Mouse (Mus musculus): ENCODE results near the gene Gm38392. TPM values are rescaled to one million over a fixed set of nuclear protein-coding genes. Genes with fewer than 3 reads are reported as not detected.
A peak's percentile ranks its signal among the peaks of the same experiment; 100 is the strongest.

Gene Gm38392
- polyA plus RNA-seq, 1 experiment, result 0.49 TPM

DNA sequence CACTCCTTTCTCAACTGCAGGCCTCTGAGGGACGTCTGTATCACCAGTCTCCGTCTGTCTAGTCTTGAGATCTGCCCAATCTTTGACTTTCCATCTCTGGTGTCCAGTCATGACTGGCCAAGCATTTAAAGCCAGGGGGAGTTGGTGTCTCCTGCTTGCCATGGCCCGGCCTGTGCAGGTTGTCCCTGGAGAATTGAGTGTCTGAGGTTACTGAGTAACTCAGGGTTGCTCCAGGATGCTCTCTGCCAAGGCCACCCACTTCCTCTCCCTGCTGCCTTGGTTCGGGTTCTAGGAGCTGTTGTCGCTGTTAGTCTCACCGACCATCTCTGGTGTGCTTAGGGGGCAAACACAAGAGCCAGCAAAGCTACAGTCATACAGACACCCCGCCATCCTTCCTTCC lies 30.6 kb downstream of the Gm38392 start:
- DNase-seq, result no peak
- Histone ChIP-seq H3K4me3 (replicated peaks; ENCODE audit: extremely low read depth, low read depth, low read length) (no peak overlapping the region), H3K4me1 (ENCODE audit: control insufficient read depth, insufficient read depth, low read length) (peaks cover 3% of the 10 kb centered on the region)
- TF ChIP-seq POLR2A (IDR thresholded peaks at IDR 0.05; ENCODE audit: borderline replicate concordance, extremely low read depth, low read depth, low read length) (no peak), CTCF (IDR thresholded peaks at IDR 0.05; ENCODE audit: insufficient read depth, low read length) (no peak)
- 43% methylated on average over 7 of the region's 7 CpGs for WGBS

DNA sequence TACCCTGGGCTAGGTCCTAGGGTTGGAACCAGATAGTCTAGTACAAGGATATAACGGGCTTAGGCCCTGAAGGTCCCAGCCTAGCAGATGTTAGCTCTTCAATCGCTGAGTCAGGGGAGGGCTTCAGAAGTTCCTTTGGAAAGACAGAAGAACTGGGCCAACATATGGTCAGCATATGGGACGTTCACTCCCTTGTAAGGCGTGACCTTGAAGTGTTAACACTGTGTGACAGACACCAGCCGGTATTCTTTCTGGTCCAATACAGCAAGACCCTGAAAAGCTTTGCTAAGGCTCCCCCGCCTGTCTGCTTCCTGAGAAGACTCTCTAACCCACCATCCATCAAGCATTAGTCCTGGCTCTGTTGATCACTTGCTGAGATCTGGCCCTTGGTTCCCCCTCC lies 31.1 kb downstream of the Gm38392 start:
- Histone ChIP-seq H3K4me1 (ENCODE audit: control insufficient read depth, insufficient read depth, low read length) (peaks cover 3% of the 10 kb centered on the region), H3K4me3 (replicated peaks; ENCODE audit: extremely low read depth, low read depth, low read length) (no peak overlapping the region)
- no peak for DNase-seq
- no peak for TF ChIP-seq POLR2A (IDR thresholded peaks at IDR 0.05; ENCODE audit: borderline replicate concordance, extremely low read depth, low read depth, low read length)
- TF ChIP-seq CTCF (IDR thresholded peaks at IDR 0.05; ENCODE audit: insufficient read depth, low read length), result no peak
- WGBS, result 56% methylated on average over 6 of the region's 6 CpGs

DNA sequence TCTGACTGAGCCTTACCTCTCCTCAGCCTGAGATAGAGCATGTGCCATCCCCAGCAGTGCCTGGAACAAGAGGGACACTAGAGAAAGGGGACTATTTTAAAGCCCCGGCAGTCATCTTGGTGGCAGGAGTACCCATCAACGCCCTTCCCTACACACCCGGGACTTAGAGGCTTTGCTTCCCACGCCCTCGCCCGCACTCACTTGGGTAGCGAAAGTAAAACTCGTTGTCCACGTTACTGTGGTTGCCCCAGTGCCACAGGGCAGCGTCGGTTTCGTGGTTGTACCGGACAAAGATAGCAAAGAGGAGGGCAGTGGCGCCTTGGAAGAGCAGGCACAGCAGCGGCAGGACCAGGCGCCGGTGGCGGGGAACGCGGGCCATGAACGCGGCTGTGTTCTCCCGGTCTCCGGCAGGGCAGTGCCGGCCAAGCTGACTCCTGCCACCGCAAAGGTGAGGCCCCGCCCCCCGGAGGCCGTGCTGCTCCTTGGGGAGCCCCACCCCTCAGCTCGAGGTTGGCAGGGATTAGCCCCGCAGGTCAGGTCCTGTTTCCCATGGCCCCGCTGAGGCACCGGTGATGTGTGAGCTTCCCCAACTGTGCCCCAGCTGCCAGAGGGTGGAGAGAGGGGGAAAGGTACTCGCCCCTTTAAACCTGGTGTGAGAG lies 32.6 kb downstream of the Gm38392 start, which contains the start of gene Rhbg:
TSS of gene Rhbg (minus strand) at position 442 of the 659 bp plus-strand sequence.
- TF ChIP-seq CTCF (IDR thresholded peaks at IDR 0.05; ENCODE audit: insufficient read depth, low read length) (no peak), POLR2A (IDR thresholded peaks at IDR 0.05; ENCODE audit: borderline replicate concordance, extremely low read depth, low read depth, low read length) (no peak)
- WGBS, result 2% methylated on average over 34 of the region's 34 CpGs
- DNase-seq, result peak; percentile 75
- Histone ChIP-seq H3K4me1 (ENCODE audit: control insufficient read depth, insufficient read depth, low read length) (peaks cover 3% of the 10 kb centered on the region), H3K4me3 (replicated peaks; ENCODE audit: extremely low read depth, low read depth, low read length) (peak within 1 kb of the TSS; percentile 67)

DNA sequence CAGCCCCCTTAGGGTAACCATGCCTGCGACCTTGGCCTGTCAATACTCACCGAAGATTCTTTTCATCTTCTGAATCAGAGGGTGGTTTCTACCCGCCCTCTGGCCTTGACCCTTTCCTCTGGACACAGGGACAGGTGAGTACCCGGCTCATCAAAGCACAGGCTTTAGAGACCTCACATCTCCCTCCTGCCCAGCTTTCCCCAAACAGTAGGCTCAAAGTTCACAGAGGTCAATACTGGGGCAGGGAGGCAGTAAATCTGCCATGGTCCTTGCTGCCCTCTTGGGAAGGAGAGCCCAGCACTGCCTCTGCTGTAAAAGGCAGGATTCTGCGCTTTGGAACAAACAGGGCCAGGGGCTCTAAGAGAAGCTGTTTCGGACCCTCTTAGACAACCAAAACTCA lies 34.3 kb downstream of the Gm38392 start:
- DNase-seq, result no peak
- Histone ChIP-seq H3K4me1 (ENCODE audit: control insufficient read depth, insufficient read depth, low read length) (peaks cover 3% of the 10 kb centered on the region), H3K4me3 (replicated peaks; ENCODE audit: extremely low read depth, low read depth, low read length) (no peak overlapping the region)
- TF ChIP-seq POLR2A (IDR thresholded peaks at IDR 0.05; ENCODE audit: borderline replicate concordance, extremely low read depth, low read depth, low read length) (no peak), CTCF (IDR thresholded peaks at IDR 0.05; ENCODE audit: insufficient read depth, low read length) (no peak)
- WGBS, result 79% methylated on average over 6 of the region's 6 CpGs

DNA sequence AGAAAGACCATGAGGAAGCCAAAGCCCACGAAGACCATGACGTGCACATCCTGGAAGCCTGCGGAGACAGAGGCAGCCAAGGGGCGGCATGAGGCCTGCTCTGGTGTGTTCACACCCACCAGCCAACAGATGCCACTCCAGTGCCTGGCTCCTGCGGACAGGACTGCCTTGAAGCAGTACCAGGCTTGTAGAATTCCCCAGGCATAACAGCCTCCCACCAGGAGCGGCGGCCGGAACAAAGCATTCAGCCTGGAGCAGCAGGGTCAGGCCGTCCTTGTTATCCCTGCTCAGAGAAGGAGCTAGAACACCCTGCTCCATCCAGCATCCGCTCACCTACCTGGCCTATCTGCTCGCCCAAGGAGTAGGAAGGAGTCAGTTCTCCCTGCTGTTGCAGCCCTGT lies 38.6 kb downstream of the Gm38392 start:
- no peak for TF ChIP-seq POLR2A (IDR thresholded peaks at IDR 0.05; ENCODE audit: borderline replicate concordance, extremely low read depth, low read depth, low read length)
- no peak for TF ChIP-seq CTCF (IDR thresholded peaks at IDR 0.05; ENCODE audit: insufficient read depth, low read length)
- WGBS, result 81% methylated on average over 11 of the region's 11 CpGs
- Histone ChIP-seq H3K4me3 (replicated peaks; ENCODE audit: extremely low read depth, low read depth, low read length) (no peak overlapping the region), H3K4me1 (ENCODE audit: control insufficient read depth, insufficient read depth, low read length) (no peaks in the 10 kb centered on the region)
- no peak for DNase-seq

DNA sequence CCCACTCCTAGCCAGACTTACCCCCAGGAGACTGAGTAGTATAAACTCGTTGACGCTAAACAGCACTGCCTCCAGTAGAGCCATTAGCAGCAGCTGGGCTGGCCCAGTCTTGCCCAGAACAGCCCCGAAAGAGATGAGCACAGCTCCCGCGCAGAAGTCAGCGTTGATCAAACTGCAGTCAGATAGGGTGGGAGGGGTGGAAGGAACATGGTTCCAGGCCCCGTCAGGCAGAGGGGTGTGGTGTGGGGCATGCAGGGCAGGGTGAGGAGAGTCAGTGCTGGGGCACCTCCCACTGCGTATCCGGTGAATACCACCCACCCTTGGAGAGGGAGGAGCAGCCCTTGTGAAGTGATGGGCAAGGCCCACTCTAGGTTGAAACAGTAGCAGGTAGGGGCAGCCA lies 39.3 kb downstream of the Gm38392 start:
- DNase-seq, result no peak
- no peak for TF ChIP-seq CTCF (IDR thresholded peaks at IDR 0.05; ENCODE audit: insufficient read depth, low read length)
- TF ChIP-seq POLR2A (IDR thresholded peaks at IDR 0.05; ENCODE audit: borderline replicate concordance, extremely low read depth, low read depth, low read length), result no peak
- 60% methylated on average over 9 of the region's 9 CpGs for WGBS
- Histone ChIP-seq H3K4me3 (replicated peaks; ENCODE audit: extremely low read depth, low read depth, low read length) (no peak overlapping the region), H3K4me1 (ENCODE audit: control insufficient read depth, insufficient read depth, low read length) (no peaks in the 10 kb centered on the region)

DNA sequence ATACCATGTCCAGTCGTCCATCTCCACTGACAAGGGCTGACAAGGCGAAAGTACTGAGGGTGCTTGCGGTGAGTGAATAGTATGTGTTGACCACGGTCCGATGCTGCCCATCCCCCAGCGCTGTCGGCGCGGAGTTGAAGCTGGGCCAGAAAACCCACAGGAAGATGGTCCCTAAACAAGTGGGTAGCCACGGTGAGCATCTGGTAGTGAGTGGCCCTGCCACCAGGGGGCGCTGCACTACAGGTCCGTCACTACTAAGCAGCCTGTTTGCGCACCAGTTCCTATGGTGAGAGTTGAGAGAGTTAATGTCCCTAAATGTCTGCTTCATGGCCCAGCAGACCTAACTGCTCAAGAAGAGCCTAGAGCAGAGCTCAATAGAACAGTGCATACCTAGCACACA lies 41.2 kb downstream of the Gm38392 start:
- 19% methylated on average over 13 of the region's 13 CpGs for WGBS
- peak; percentile 75 for DNase-seq
- peak; percentile 94 for TF ChIP-seq CTCF (IDR thresholded peaks at IDR 0.05; ENCODE audit: insufficient read depth, low read length)
- no peak for TF ChIP-seq POLR2A (IDR thresholded peaks at IDR 0.05; ENCODE audit: borderline replicate concordance, extremely low read depth, low read depth, low read length)
- H3K4me3 ChIP-seq (replicated peaks; ENCODE audit: extremely low read depth, low read depth, low read length), result no peak overlapping the region
- no peaks in the 10 kb centered on the region for H3K4me1 ChIP-seq (ENCODE audit: control insufficient read depth, insufficient read depth, low read length)

DNA sequence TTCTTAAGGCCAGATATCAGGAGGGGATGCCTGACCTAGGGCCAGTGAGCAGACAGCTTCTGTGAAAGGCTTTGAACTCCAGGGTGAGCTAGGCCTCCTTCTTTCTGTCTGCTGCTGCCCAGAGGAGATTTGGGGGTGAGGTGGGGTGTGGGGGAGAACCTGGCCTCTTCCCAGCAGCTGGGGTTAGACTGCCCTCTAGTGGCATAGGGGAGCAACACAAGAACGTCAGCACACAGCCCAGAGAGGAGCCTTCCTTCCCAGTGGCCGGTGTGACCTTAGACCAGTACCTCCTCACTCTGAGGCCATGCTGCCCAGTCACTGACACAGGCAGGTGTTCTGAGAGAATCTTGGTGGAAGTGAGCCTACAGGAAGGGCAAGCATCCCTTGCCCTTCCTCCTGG lies 42.9 kb downstream of the Gm38392 start:
- DNase-seq, result peak; percentile 39
- 8% methylated on average over 2 of the region's 2 CpGs for WGBS
- H3K4me1 ChIP-seq (ENCODE audit: control insufficient read depth, insufficient read depth, low read length), result no peaks in the 10 kb centered on the region
- TF ChIP-seq POLR2A (IDR thresholded peaks at IDR 0.05; ENCODE audit: borderline replicate concordance, extremely low read depth, low read depth, low read length) (no peak), CTCF (IDR thresholded peaks at IDR 0.05; ENCODE audit: insufficient read depth, low read length) (peak; percentile 87)
- no peak overlapping the region for H3K4me3 ChIP-seq (replicated peaks; ENCODE audit: extremely low read depth, low read depth, low read length)

DNA sequence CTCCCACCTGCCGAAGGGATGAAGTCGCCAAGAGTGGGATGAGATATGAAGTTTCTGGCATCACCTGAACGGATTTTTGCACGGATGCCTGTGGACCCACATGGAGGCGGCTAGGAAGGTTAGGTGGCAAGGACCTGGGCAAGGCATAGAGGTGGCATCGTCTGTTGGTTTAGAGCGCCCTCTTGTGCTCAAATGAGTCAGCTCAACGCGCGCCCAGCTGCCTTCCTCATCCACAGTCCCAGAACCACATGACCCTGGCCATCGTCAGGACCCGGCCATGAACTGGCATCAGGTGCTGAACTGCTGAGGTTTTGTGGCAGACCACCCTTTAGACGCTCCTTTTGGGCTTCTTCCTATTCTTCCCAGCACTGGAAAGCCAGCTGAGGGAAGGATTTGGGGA lies 44.5 kb downstream of the Gm38392 start:
- TF ChIP-seq CTCF (IDR thresholded peaks at IDR 0.05; ENCODE audit: insufficient read depth, low read length), result peak; percentile 93
- no peak for TF ChIP-seq POLR2A (IDR thresholded peaks at IDR 0.05; ENCODE audit: borderline replicate concordance, extremely low read depth, low read depth, low read length)
- DNase-seq, result peak; percentile 65
- H3K4me3 ChIP-seq (replicated peaks; ENCODE audit: extremely low read depth, low read depth, low read length), result no peak overlapping the region

DNA sequence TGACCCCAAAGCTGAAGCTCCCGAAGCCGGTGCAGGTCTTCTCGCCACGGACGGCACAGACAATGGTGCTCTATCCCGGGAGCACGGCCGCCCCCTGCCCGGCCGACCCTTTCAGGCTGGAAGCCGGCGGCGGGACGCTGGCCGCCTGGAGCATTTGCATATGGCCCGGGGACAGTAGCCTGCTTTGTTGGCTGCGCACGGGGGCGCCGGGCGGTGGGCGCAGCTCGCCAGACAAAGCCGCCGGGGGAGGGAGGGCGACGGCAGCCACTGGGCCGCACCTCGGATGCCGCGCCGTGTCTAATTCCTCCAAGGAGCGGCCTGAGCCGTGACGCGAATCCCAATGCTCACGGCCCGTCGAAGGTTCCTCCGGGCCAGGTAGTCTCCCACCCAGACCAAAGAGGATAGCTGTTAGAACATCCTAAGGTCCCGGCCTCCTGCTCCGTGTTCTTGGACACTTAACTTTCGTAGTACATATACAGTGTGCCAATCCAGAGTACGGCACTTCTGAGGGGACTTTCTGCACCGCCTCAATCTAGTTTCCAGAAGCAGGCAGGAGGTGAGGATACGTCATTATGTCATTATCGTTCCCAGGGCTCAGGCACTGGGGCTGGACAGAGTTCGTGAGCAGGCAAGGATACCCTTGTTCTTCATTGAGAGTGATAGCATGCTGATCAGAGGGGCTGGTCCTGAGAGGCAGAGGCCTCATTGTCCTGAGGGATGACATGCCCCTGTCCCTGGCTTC lies 45.8 kb downstream of the Gm38392 start:
- Histone ChIP-seq H3K4me1 (ENCODE audit: control insufficient read depth, insufficient read depth, low read length) (no peaks in the 10 kb centered on the region), H3K4me3 (replicated peaks; ENCODE audit: extremely low read depth, low read depth, low read length) (no peak overlapping the region)
- DNase-seq, result no peak
- 5% methylated on average over 46 of the region's 48 CpGs for WGBS
- TF ChIP-seq POLR2A (IDR thresholded peaks at IDR 0.05; ENCODE audit: borderline replicate concordance, extremely low read depth, low read depth, low read length) (no peak), CTCF (IDR thresholded peaks at IDR 0.05; ENCODE audit: insufficient read depth, low read length) (no peak)

More for the DNA sequence above, 44.5 kb downstream of the Gm38392 start:
- no peaks in the 10 kb centered on the region for H3K4me1 ChIP-seq (ENCODE audit: control insufficient read depth, insufficient read depth, low read length)
- 3% methylated on average over 13 of the region's 13 CpGs for WGBS

Measured in lung, adult 2 months (tissue).